Mouse (Mus musculus) kidney, adult 10 weeks (tissue): Measurements from ENCODE around the gene Tlcd1. TPM values are rescaled to one million over a fixed set of nuclear protein-coding genes. Genes with fewer than 3 reads are reported as not detected.

Source experiments
- polyA plus RNA-seq: library from polyadenylated mRNA; stranded (reverse); fragments of 350-450 nt; fragmentation: Illumina TruSeq; extraction: RNeasy Lipid Tissue Mini Kit (QIAGEN cat#74804); gene quantifications from one replicate; pipeline ENCODE4 v1.2.3, GENCODE M21; 2014; ENCODE audit warnings: low read depth, low replicate concordance

The Tlcd1 gene
- 48.9 TPM for polyA plus RNA-seq

GRCm38 (mm10) chr11:78176402-78176862, at the start of gene Tlcd1, which contains the start of gene Nek8:
Gene Tlcd1 (plus strand): TSS chr11:78176711.
Gene Nek8 (minus strand): TSS chr11:78176675.

GRCm38 (mm10) chr11:78164924-78165760, 11.4 kb upstream of the Tlcd1 start, which contains the start of gene Traf4:
Gene Traf4 (minus strand): TSS chr11:78165589.

DNA sequence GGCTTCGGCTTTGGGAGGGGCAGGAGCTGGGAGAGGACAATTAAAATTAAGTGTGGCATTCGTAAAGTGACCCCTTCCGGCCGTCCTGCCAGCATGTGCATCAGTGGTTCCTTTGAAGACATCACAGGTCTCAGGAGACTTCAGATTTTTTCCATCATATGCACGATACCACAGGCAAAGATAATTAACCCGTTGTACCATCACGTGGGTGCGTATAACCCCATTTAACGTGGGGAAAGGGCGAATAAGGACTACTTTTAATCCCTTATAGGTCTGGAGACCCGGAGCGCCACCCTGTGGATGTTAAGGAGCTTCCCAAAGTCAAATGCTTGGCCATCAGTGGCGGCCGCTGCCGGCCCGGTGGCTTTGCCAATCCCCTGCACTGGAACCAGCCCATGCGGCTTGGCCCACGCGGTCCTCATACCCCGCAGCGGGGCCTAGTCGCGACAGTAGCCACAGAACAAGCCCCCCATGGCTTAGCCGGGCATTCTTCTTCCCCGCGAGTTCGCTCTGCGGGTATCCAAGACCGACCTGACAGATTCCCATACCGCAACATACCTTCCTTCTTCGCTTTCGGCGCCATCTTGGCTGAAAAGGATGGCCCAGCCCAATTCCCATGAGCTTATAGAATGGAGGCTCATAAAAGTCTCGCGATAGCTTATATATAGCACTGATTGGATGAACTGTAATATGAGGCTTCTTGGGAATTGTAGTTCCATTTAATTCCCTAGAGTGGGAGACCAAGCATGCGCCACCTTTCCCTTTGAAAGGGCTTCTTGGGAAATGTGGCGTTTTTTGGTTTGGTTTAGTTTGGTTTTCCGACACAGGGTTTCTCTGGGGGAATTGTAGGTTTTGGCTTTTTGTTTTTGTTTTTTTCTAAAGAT, 6.7 kb downstream of the Tlcd1 start, which contains the start of gene Rpl23a:
Rpl23a (minus strand) TSS at position 624 of the 884 bp plus-strand sequence.

GRCm38 (mm10) chr11:78188331-78189233, 12.1 kb downstream of the Tlcd1 start, which contains the start of gene Rab34:
Gene Rab34 (plus strand): TSS chr11:78188430.

GRCm38 (mm10) chr11:78193113-78193512, 16.6 kb downstream of the Tlcd1 start, which contains the start of gene Proca1:
Gene Proca1 (plus strand): TSS chr11:78193392.

Other genes starting within 250 kb of the Tlcd1 start
- gene Sez6, start 245.9 kb upstream of the Tlcd1 start, polyA plus RNA-seq: not detected
- gene Phf12, start 194.0 kb upstream of the Tlcd1 start, polyA plus RNA-seq: 8.5 TPM
- gene Dhrs13, start 144.4 kb upstream of the Tlcd1 start, polyA plus RNA-seq: 6.5 TPM
- gene Flot2, start 138.8 kb upstream of the Tlcd1 start, polyA plus RNA-seq: 6.2 TPM
- 5.8 TPM for gene Eral1, start 96.3 kb upstream of the Tlcd1 start, polyA plus RNA-seq
- 6.8 TPM for gene Fam222b, start 82.1 kb upstream of the Tlcd1 start, polyA plus RNA-seq
- 3.2 TPM for gene Traf4, start 11.1 kb upstream of the Tlcd1 start, polyA plus RNA-seq
- gene Nek8, start within 50 bp of the Tlcd1 start, polyA plus RNA-seq: 4.6 TPM
- 600 TPM for gene Rpl23a, start 6.9 kb downstream of the Tlcd1 start, polyA plus RNA-seq
- gene Rab34, start 11.7 kb downstream of the Tlcd1 start, polyA plus RNA-seq: 13.5 TPM
- gene Proca1, start 16.7 kb downstream of the Tlcd1 start, polyA plus RNA-seq: 6.3 TPM
- 39.1 TPM for gene Sdf2, start 69.0 kb downstream of the Tlcd1 start, polyA plus RNA-seq
- 12.9 TPM for gene Supt6, start 69.3 kb downstream of the Tlcd1 start, polyA plus RNA-seq
- gene 2610507B11Rik, start 85.0 kb downstream of the Tlcd1 start, polyA plus RNA-seq: 96.7 TPM
- 0.20 TPM for gene BC030499, start 114.1 kb downstream of the Tlcd1 start, polyA plus RNA-seq
- 5.3 TPM for gene Spag5, start 124.8 kb downstream of the Tlcd1 start, polyA plus RNA-seq
- 13.5 TPM for gene Aldoc, start 146.3 kb downstream of the Tlcd1 start, polyA plus RNA-seq
- 2.7 TPM for gene Pigs, start 151.7 kb downstream of the Tlcd1 start, polyA plus RNA-seq
- gene Unc119, start 166.8 kb downstream of the Tlcd1 start, polyA plus RNA-seq: 0.49 TPM
- not detected for gene Foxn1, start 209.8 kb downstream of the Tlcd1 start, polyA plus RNA-seq
- gene Slc13a2, start 245.5 kb downstream of the Tlcd1 start, polyA plus RNA-seq: 7.2 TPM